Mouse (Mus musculus): ENCODE data around the gene Ttll13. TPM values are rescaled to one million over a fixed set of nuclear protein-coding genes. Genes with fewer than 3 reads are reported as not detected.

The Ttll13 gene
- polyA plus RNA-seq (2012; rRNA removed) = 0.54 and 0.62 TPM in 2 replicates

- under 1% methylated on average over 48 of the region's 48 CpGs for WGBS
- no peak for TF ChIP-seq POLR2A (IDR thresholded peaks at IDR 0.05; ENCODE audit: control insufficient read depth, extremely low read depth, insufficient read depth, low read length, poor library complexity)
- peak; percentile 82 for TF ChIP-seq CTCF (IDR thresholded peaks at IDR 0.05; ENCODE audit: borderline replicate concordance, control insufficient read depth, extremely low read depth, insufficient read depth, low read length, poor library complexity)
- Histone ChIP-seq H3K27me3 (ENCODE audit: control insufficient read depth, insufficient read depth, low read length) (no peaks in the 10 kb centered on the region), H3K27ac (ENCODE audit: control insufficient read depth, insufficient read depth, low read length) (no peak within 1 kb of the TSS), H3K36me3 (ENCODE audit: control insufficient read depth, insufficient read depth, low read length) (no peaks in the 10 kb centered on the region), H3K4me3 (ENCODE audit: control insufficient read depth, insufficient read depth, low read length) (peak within 1 kb of the TSS; percentile 48), H3K4me1 (replicated peaks; ENCODE audit: control insufficient read depth, insufficient read depth, low read length) (0 out of 2 replicates have a peak, but pooled peaks cover 2% of the 10 kb centered on the region)
- peak; percentile 96 for DNase-seq
Measured at GRCm38 (mm10) chr7:80246148-80246721, at the start of gene Ttll13. Gene Ttll13 (plus strand): TSS chr7:80246376.

- 3% methylated on average over 4 of the region's 4 CpGs for WGBS
- Histone ChIP-seq H3K4me1 (replicated peaks; ENCODE audit: control insufficient read depth, insufficient read depth, low read length) (peaks cover 56% of the 10 kb centered on the region), H3K36me3 (ENCODE audit: control insufficient read depth, insufficient read depth, low read length) (no peaks in the 10 kb centered on the region), H3K4me3 (ENCODE audit: control insufficient read depth, insufficient read depth, low read length) (no peak overlapping the region), H3K27me3 (ENCODE audit: control insufficient read depth, insufficient read depth, low read length) (no peaks in the 10 kb centered on the region), H3K27ac (ENCODE audit: control insufficient read depth, insufficient read depth, low read length) (peak overlapping the region; percentile 67)
- DNase-seq = no peak
- TF ChIP-seq POLR2A (IDR thresholded peaks at IDR 0.05; ENCODE audit: control insufficient read depth, extremely low read depth, insufficient read depth, low read length, poor library complexity) = no peak
- no peak for TF ChIP-seq CTCF (IDR thresholded peaks at IDR 0.05; ENCODE audit: borderline replicate concordance, control insufficient read depth, extremely low read depth, insufficient read depth, low read length, poor library complexity)
Measured at GRCm38 (mm10) chr7:80197371-80197770, 48.8 kb upstream of the Ttll13 start.

DNA sequence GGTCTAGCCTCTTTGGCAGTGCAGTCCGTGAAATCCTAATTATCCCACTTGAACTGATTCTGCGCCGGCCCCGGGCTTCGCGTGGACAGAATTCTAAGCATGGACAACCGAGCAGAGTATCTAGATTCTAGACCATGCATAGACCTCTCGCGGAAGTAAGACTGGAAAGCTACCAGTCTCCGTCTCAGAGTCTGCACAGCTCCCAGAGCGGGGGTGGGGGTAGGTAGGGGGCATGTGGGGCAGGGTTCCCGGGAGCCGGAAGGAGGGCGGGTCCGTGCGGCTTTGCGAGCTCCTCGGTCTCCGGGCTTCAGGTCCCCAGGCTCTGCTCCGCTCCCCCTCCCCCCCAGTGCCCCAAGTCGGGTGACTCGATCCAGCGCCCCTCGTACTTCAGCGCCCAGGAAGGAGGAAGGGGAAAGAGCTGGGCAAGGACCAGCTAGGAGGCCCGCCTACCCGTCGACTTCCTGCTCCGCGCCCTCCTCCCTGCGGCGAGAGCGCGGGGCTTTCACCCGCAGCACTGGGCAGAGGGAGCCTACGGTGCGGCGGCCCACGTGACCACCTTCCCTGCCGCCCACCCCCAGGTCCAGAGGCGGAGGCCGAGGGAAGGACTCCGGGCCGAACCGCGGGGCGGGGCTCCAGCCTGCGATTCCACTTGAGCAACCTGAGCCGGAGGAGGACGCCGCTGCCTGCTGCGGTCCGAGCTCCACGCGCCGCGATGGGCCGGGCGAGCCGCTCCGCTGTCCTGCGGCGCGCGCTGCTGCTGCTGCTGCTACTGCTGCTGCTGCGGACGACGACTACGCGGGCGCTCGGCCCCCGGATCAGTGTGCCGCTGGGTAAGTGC lies 48.0 kb upstream of the Ttll13 start:
- H3K4me3 ChIP-seq (ENCODE audit: control insufficient read depth, insufficient read depth, low read length) = peak overlapping the region; percentile 97
- H3K4me1 ChIP-seq (replicated peaks; ENCODE audit: control insufficient read depth, insufficient read depth, low read length) = peaks cover 57% of the 10 kb centered on the region
- peak overlapping the region; percentile 67 for H3K27ac ChIP-seq (ENCODE audit: control insufficient read depth, insufficient read depth, low read length)
- peak; percentile 74 for DNase-seq
- peak; percentile 66; the same call in 1 of the 2 replicates for TF ChIP-seq POLR2A (IDR thresholded peaks at IDR 0.05; ENCODE audit: control insufficient read depth, extremely low read depth, insufficient read depth, low read length, poor library complexity)
- no peak for TF ChIP-seq CTCF (IDR thresholded peaks at IDR 0.05; ENCODE audit: borderline replicate concordance, control insufficient read depth, extremely low read depth, insufficient read depth, low read length, poor library complexity)
- under 1% methylated on average over 74 of the region's 74 CpGs for WGBS
- no peaks in the 10 kb centered on the region for H3K36me3 ChIP-seq (ENCODE audit: control insufficient read depth, insufficient read depth, low read length)
- no peaks in the 10 kb centered on the region for H3K27me3 ChIP-seq (ENCODE audit: control insufficient read depth, insufficient read depth, low read length)

GRCm38 (mm10) chr7:80198863-80199262 lies 47.3 kb upstream of the Ttll13 start:
- H3K4me3 ChIP-seq (ENCODE audit: control insufficient read depth, insufficient read depth, low read length) = peak overlapping the region; percentile 97
- H3K27ac ChIP-seq (ENCODE audit: control insufficient read depth, insufficient read depth, low read length) = no peak overlapping the region; the same call in none of the 2 replicates
- peaks cover 58% of the 10 kb centered on the region for H3K4me1 ChIP-seq (replicated peaks; ENCODE audit: control insufficient read depth, insufficient read depth, low read length)
- no peaks in the 10 kb centered on the region for H3K36me3 ChIP-seq (ENCODE audit: control insufficient read depth, insufficient read depth, low read length)
- no peak for DNase-seq
- no peaks in the 10 kb centered on the region for H3K27me3 ChIP-seq (ENCODE audit: control insufficient read depth, insufficient read depth, low read length)
- TF ChIP-seq CTCF (IDR thresholded peaks at IDR 0.05; ENCODE audit: borderline replicate concordance, control insufficient read depth, extremely low read depth, insufficient read depth, low read length, poor library complexity) = no peak
- no peak for TF ChIP-seq POLR2A (IDR thresholded peaks at IDR 0.05; ENCODE audit: control insufficient read depth, extremely low read depth, insufficient read depth, low read length, poor library complexity)
- WGBS = under 1% methylated on average over 11 of the region's 11 CpGs

GRCm38 (mm10) chr7:80199286-80199685 lies 46.9 kb upstream of the Ttll13 start:
- peaks cover 57% of the 10 kb centered on the region for H3K4me1 ChIP-seq (replicated peaks; ENCODE audit: control insufficient read depth, insufficient read depth, low read length)
- H3K36me3 ChIP-seq (ENCODE audit: control insufficient read depth, insufficient read depth, low read length) = no peaks in the 10 kb centered on the region
- DNase-seq = no peak
- H3K27ac ChIP-seq (ENCODE audit: control insufficient read depth, insufficient read depth, low read length) = no peak overlapping the region; the same call in 1 of the 2 replicates
- TF ChIP-seq POLR2A (IDR thresholded peaks at IDR 0.05; ENCODE audit: control insufficient read depth, extremely low read depth, insufficient read depth, low read length, poor library complexity) (no peak), CTCF (IDR thresholded peaks at IDR 0.05; ENCODE audit: borderline replicate concordance, control insufficient read depth, extremely low read depth, insufficient read depth, low read length, poor library complexity) (no peak)
- 19% methylated on average over 6 of the region's 6 CpGs for WGBS
- peak overlapping the region; percentile 97 for H3K4me3 ChIP-seq (ENCODE audit: control insufficient read depth, insufficient read depth, low read length)
- no peaks in the 10 kb centered on the region for H3K27me3 ChIP-seq (ENCODE audit: control insufficient read depth, insufficient read depth, low read length)

DNA sequence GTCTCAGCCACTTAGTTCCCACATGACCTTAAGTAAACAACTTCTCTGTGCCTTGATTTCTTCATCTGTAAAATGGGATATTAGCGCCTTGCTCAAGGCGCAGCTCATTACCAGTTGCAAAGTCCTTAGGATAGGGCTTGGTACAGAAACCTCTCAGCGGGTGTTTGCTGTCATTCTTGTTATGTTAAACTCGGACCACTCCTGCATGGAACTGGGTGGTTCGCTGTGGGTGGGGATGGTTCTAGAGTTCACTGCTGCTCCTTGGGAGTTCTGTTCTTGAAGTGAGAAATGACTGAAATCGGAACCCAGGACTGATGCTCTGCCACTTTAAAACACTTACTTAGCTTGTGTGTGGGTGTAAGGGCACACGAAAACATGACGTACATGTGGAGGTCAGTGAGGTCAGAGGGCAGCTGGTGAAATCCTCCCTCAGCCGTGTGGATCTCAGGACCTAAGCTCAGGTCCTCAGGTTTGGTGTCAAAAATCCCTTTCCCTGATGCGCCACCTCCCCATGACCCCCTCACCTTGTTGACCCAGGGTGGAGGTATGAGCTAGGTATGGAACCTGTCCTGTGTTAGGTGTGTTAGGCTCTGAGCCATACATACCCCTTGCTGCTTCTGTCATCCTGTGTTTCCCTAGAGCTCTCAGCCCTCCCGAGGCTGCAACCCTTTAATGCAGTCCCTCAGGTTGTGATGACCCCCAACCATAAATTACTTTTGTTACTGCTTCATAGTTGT lies 46.2 kb upstream of the Ttll13 start:
- Histone ChIP-seq H3K4me1 (replicated peaks; ENCODE audit: control insufficient read depth, insufficient read depth, low read length) (peaks cover 58% of the 10 kb centered on the region), H3K27ac (ENCODE audit: control insufficient read depth, insufficient read depth, low read length) (no peak overlapping the region), H3K36me3 (ENCODE audit: control insufficient read depth, insufficient read depth, low read length) (no peaks in the 10 kb centered on the region), H3K4me3 (ENCODE audit: control insufficient read depth, insufficient read depth, low read length) (no peak overlapping the region), H3K27me3 (ENCODE audit: control insufficient read depth, insufficient read depth, low read length) (no peaks in the 10 kb centered on the region)
- DNase-seq = no peak
- 89% methylated on average over 11 of the region's 11 CpGs for WGBS
- TF ChIP-seq POLR2A (IDR thresholded peaks at IDR 0.05; ENCODE audit: control insufficient read depth, extremely low read depth, insufficient read depth, low read length, poor library complexity) = no peak
- no peak for TF ChIP-seq CTCF (IDR thresholded peaks at IDR 0.05; ENCODE audit: borderline replicate concordance, control insufficient read depth, extremely low read depth, insufficient read depth, low read length, poor library complexity)

Data from thymus, adult 2 months (tissue).